Mouse (Mus musculus) cerebellum, adult 9-11 months (tissue): ENCODE data around the gene Pdzrn3.

Experiments used
- DNase-seq: peaks from one replicate; pipeline ENCODE4 v3.0.0; 2022

The Pdzrn3 gene

DNA sequence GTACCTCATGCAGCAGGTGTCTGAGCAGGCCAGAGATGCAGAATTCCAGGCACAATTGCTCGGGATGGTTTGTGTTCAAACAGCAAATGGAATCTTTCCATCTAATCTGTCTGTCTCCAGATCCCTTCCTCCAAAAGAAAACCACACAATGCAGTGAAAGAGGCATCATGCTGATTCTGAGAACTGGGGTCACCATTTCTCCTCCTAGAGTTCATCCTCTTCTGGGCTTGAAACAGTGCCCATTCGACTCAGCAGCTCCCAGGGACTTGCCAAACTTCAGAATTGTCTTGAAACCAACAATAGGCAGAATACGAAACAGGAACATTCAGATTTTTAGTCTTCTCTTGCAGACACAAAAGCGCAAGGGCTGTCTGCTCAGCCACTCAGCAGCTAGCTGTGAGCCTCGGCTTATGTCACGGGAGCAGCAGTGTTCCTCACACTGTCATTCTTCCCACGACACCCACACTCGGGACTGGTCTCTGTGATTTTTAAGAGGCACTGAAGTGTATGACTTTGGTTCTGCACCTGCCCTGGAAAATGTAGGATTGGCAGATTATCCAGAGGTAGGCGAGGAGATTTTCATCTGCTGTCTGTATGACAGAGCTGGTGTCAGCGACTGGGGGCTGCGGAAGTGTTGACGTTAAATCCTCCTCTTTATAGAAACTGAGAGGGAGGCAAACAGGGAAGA is 125.6 kb downstream of the Pdzrn3 start:
- no peak for DNase-seq

- no peak for DNase-seq
Measured at GRCm38 (mm10) chr6:101251160-101251559, 126.5 kb downstream of the Pdzrn3 start.

- no peak for DNase-seq
Measured at GRCm38 (mm10) chr6:101246137-101246536, 131.6 kb downstream of the Pdzrn3 start.

GRCm38 (mm10) chr6:101244355-101244754 is 133.3 kb downstream of the Pdzrn3 start:
- DNase-seq, result no peak

GRCm38 (mm10) chr6:101243189-101243815 is 134.4 kb downstream of the Pdzrn3 start:
- DNase-seq, result no peak

- DNase-seq, result no peak
Measured at GRCm38 (mm10) chr6:101236641-101237246, 141.0 kb downstream of the Pdzrn3 start.

DNA sequence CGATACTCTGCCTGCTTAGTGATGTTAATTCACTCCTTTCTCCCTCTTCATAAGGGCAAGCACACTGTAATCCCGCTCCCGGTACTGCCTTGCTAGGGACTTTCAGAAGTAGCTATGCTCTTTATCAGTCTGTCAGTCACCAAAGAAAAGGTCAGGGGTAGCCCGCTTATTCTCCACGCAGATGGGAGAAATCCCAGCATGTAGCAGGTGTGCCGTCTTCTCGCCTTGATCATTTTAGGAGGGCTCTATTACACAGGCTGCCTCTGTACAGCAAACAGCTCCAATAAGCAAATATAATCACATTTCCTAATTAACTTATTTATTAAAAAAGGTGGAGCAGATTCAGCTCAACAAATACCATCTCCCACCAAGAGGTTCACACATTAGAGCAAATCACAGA is 141.5 kb downstream of the Pdzrn3 start:
- no peak for DNase-seq

DNA sequence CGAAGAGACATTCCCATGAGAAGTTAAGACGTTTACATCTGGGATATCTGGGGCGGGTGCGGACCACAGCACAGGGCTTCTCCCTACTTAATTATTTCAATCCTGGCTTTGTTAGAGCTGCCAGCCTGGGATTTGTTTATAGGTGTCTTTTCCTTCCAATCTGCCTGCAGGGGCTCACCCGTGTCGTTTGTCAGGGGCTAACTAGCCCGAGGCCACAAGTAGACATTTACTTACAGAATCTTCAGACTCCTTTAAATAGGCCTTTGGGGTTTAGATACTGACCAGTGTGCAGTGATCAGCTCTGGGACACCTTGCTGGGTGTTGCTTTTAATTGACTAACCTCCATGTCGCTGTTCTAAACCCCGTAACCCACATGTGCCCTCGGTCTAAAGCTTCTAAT is 143.3 kb downstream of the Pdzrn3 start:
- DNase-seq, result no peak

- DNase-seq, result peak; percentile 11
Measured at GRCm38 (mm10) chr6:101233680-101234079, 144.0 kb downstream of the Pdzrn3 start.

DNA sequence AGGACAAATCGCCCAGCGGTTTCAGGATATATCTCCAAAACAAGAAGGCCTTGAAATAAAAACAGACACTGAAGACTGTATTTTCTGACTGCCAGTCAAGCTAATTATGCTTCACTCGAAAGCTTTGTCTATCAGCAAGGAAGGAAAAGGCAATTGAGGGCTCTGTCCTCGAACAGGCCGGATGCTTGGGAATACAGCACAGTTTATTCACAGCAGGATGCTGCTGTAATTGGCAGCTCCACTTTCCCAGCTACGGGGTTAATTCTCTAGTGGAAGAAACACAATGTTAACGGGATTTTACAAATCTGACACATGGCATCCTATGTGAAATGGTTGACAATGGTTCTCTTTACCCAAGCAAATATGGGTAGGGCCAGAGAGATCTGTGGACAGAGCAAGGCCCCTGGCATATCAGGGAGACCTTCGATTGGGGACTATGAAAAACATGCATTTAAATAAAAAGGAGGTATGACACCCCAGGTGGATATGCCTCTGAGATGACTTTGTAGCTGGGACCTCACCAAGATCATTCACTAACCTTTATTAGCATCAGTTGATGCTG is 150.3 kb downstream of the Pdzrn3 start:
- DNase-seq, result no peak

- no peak for DNase-seq
Measured at GRCm38 (mm10) chr6:101220307-101220706, 157.4 kb downstream of the Pdzrn3 start.

- DNase-seq, result no peak
Measured at GRCm38 (mm10) chr6:101219004-101219403, 158.7 kb downstream of the Pdzrn3 start.

- no peak for DNase-seq
Measured at GRCm38 (mm10) chr6:101218197-101218596, 159.5 kb downstream of the Pdzrn3 start.

- no peak for DNase-seq
Measured at GRCm38 (mm10) chr6:101217756-101218155, 159.9 kb downstream of the Pdzrn3 start.

GRCm38 (mm10) chr6:101215436-101215791 is 162.3 kb downstream of the Pdzrn3 start:
- no peak for DNase-seq

DNA sequence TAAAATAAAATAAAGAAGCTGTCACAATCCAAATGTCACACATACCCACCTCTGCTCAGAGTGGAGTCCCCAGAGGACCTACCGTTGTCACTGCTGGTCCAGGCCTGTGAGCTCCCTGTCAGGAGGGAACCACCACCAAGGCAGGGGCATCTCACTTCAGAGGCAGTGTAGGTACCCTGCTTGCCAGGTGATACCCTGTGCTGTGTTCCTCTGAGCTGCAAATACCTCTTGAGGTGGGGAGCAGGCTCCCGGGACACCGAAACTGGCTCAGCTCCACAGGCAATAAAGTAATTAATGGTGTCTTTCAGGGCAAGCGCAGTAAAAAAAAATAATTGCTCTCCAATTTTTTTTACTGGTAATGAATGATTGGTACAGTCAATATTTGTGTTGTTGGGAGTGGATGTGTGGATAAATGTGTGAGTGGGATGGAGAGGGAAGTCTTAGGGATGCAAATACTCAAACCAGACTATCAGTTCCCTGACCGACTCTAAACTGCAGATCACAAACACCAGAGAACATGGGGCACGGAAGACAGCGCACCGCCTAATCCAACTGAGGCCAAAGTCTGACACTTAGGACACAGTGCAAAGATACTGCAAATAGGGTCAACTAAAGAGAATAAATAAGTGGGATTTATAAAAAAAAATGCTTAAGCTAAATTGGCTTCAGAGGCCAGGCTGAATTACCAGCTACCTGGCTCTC is 162.8 kb downstream of the Pdzrn3 start:
- no peak for DNase-seq

DNA sequence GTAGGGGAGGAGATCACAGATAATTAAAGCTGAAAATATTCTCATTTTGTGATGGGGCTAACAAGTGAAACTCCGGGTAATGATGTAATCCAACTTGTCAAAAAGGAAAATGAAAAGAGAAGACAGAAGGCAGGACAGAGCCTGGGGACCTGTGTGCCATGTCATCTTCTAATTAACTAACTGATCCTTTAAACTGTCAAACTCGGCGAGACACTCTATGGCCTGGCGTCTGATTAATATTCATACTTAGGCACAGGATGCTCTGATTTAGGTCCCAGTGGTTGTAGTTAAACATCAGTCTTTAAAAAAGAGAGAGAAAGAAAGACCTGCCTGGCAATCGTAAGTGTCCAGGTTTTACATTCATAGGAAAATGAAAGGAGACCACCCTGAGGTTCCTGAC is 164.6 kb downstream of the Pdzrn3 start:
- no peak for DNase-seq

GRCm38 (mm10) chr6:101212086-101212485 is 165.6 kb downstream of the Pdzrn3 start:
- no peak for DNase-seq

- no peak for DNase-seq
Measured at GRCm38 (mm10) chr6:101211361-101211841, 166.3 kb downstream of the Pdzrn3 start.

DNA sequence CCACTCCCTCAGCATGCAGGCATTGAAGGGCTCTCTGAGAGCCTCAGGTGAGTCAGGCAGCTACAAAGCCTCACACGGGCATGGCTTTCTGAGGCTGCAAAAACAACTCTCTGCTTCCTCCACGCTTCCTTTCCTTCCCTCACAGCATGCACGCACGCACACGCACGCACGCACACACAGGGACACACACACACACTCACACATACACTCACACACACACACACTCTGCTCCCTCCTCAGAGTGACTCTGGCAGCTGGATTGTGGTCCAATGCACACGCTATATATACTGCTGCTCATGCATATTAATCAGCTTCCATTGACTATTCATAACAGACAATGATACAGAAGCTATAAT is 178.8 kb downstream of the Pdzrn3 start:
- DNase-seq, result no peak

DNA sequence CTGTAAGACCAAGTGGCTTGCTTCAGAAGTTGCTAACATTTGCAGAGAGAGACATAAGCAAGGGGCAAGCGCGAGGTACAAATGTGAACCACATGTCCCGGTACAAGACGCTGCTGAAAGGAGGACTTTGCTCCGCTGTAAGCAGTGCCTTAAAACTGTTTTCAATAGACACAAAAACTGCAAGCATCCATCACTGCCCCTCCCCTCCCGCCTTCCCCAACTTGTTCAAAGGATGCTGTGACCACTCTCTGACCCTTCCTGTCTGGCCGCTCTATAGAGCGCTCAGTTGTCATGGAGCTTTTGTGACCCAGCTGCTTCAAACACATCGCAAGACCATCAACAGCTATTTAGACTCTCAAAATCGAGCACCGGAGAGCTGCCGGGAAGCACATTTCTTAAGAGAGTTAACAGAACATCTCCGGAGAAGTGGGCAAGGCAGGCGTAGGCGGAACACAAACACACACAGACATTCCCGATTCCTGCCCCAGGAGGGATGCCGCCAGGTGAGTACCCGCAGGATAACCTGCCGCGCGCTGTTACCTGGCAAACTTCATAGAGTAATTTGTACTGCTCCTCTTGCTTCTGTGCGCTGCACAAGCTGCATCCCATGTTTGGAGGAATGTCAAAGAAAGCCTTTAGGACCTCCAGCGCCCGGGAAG is 179.3 kb downstream of the Pdzrn3 start:
- no peak for DNase-seq

GRCm38 (mm10) chr6:101197642-101198041 is 180.1 kb downstream of the Pdzrn3 start:
- peak; percentile 50 for DNase-seq

- DNase-seq, result no peak
Measured at GRCm38 (mm10) chr6:101195891-101196290, 181.8 kb downstream of the Pdzrn3 start.
